Comparison of ENCODE assay signal across 24 mouse cellular contexts in the genomic region with DNA sequence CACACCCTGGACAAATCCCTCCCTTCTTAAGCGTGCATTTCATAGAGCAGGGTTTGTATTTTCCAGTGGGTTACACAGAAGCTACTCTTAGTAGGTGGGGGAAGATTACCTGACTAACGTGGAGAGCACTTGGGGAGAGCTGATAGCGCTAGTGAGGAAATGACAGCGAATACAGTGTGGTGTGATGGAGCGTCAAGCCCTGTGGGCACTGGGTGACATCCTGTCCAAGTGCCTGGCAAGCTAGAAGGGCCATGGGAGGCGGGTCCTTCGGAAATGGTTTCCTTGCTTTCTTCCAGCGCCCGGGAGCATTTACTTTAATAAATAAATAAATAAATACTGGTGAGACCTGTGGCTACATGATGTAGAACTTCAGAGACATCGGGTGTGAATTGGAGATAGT. TPM values are rescaled to one million over a fixed set of nuclear protein-coding genes. Genes with fewer than 3 reads are reported as not detected.
"Had no signal": no experiment of that assay in that cellular context is flagged by ENCODE, and none has a peak within 500 bp of the region (broad histone marks: within the 10 kb centered on the region; RNA-seq: fewer than 3 reads in every experiment).

No protein-coding gene starts in this region.

- H3K4me2 ChIP-seq: heart, embryonic 11.5 days; heart, embryonic 13.5 days; heart, embryonic 15.5 days; hindbrain, embryonic 12.5 days; kidney, embryonic 15.5 days; limb, embryonic 13.5 days; limb, embryonic 15.5 days; liver, embryonic 12.5 days had no signal

- H3K36me3 ChIP-seq: heart, embryonic 13.5 days; heart, embryonic 15.5 days; hindbrain, embryonic 12.5 days; kidney, embryonic 15.5 days; limb, embryonic 13.5 days; limb, embryonic 15.5 days; liver, embryonic 12.5 days had no signal

- H3K4me3 ChIP-seq: heart, adult 2 months; heart, embryonic 13.5 days; heart, embryonic 15.5 days; hindbrain, embryonic 12.5 days; kidney, embryonic 15.5 days; limb, embryonic 13.5 days; limb, embryonic 15.5 days; liver, embryonic 12.5 days had no signal

- H3K4me1 ChIP-seq: limb, embryonic 13.5 days; liver, embryonic 12.5 days had no signal

- ATAC-seq: hindbrain, embryonic 16.5 days; intestine, embryonic 16.5 days; liver, embryonic 12.5 days had no signal

- H3K27me3 ChIP-seq: hindbrain, embryonic 12.5 days had no signal

- DNase-seq: gastrocnemius, postnatal 14 days; gastrocnemius, postnatal 36 days; heart, adult 2 months; heart, postnatal 14 days; heart, postnatal 36 days; kidney, adult 11 months; kidney, adult 9 months; kidney, postnatal 14 days; kidney, postnatal 36 days; layer of hippocampus, postnatal 36 days; left cerebral cortex, postnatal 4 days had no signal

- H3K9me3 ChIP-seq: heart, embryonic 13.5 days; heart, embryonic 15.5 days; hindbrain, embryonic 12.5 days; kidney, embryonic 15.5 days; limb, embryonic 13.5 days; limb, embryonic 15.5 days; liver, embryonic 12.5 days had no signal

- H3K27ac ChIP-seq: heart, adult 2 months; heart, embryonic 13.5 days; heart, embryonic 15.5 days; hindbrain, embryonic 12.5 days; kidney, embryonic 15.5 days; kidney, postnatal 0 days; limb, embryonic 13.5 days; limb, embryonic 15.5 days; liver, embryonic 12.5 days; liver, embryonic 14.5 days had no signal

- H3K9ac ChIP-seq: heart, embryonic 13.5 days; heart, embryonic 15.5 days; hindbrain, embryonic 12.5 days; kidney, embryonic 15.5 days; limb, embryonic 13.5 days; limb, embryonic 15.5 days; liver, embryonic 12.5 days; liver, embryonic 14.5 days had no signal

RNA-seq across cellular contexts. Expression of a gene that starts 5.5 kb away (rescaled TPM):
- total RNA-seq: hematopoietic stem cell, adult 5-6 weeks had no signal
